Mouse (Mus musculus) embryonic facial prominence, embryonic 14.5 days (tissue): Measurements from ENCODE around the gene Hoxa13. TPM values are rescaled to one million over a fixed set of nuclear protein-coding genes. Genes with fewer than 3 reads are reported as not detected.

Experiments used
- microRNA counts: library from miRNA; unstranded; fragments of <30 nt; microRNA quantifications from one replicate; lab custom pipeline; 2017
- microRNA-seq: library from miRNA; unstranded; fragments of <30 nt; microRNA quantifications from one replicate; pipeline ENCODE4, GENCODE M21; 2016; ENCODE audit warnings: borderline number of aligned reads
- polyA plus RNA-seq: library from polyadenylated mRNA; unstranded; fragments of >200 nt; fragmentation: Nextera tagmentation; extraction: Ambion mirVana; gene quantifications from 2 replicates; pipeline ENCODE4 v1.2.1, GENCODE M21; 2014

Hoxa13 gene
- polyA plus RNA-seq, 1 experiment from 2014 or later, result not detected

MicroRNAs encoded within 50 kb of the gene (microRNA counts, 519-probe panel; counts per million panel counts)
- 2,357 counts per million, percentile 42 among the panel's probes with 10 or more counts for microRNA mmu-miR-196b (lab: Ali Mortazavi, UCI)

Small RNAs within 50 kb of the gene (microRNA-seq; reads per million reads assigned to microRNA genes)
- gene Mir196b, result 39.3 reads per million, percentile 41 among the genes with 10 or more reads in this experiment

Other genes starting within 250 kb of the Hoxa13 start
- gene Skap2, start 248.3 kb downstream of the Hoxa13 start, polyA plus RNA-seq, result 18.9 and 25.2 TPM in 2 replicates
- 1.4 and 1.7 TPM in 2 replicates for gene Hoxa1, start 102.6 kb downstream of the Hoxa13 start, polyA plus RNA-seq
- 7.2 and 11.1 TPM in 2 replicates for gene Hoxa2, start 96.0 kb downstream of the Hoxa13 start, polyA plus RNA-seq
- gene 5730596B20Rik, start 83.4 kb downstream of the Hoxa13 start, polyA plus RNA-seq, result 0.10 and 0.46 TPM in 2 replicates
- gene Hoxa4, start 69.1 kb downstream of the Hoxa13 start, polyA plus RNA-seq, result 1.1 and 1.6 TPM in 2 replicates
- gene Hoxa5, start 56.3 kb downstream of the Hoxa13 start, polyA plus RNA-seq, result 2.4 and 3.3 TPM in 2 replicates
- 0.48 TPM in 1 of 2 replicates, not detected in the other for gene Hoxa6, start 52.2 kb downstream of the Hoxa13 start, polyA plus RNA-seq
- gene Hoxa3, start 47.5 kb downstream of the Hoxa13 start, polyA plus RNA-seq, result 2.8 TPM in 2 replicates
- gene Gm28308, start 47.5 kb downstream of the Hoxa13 start, polyA plus RNA-seq, result not detected in 2 replicates
- gene Hoxa7, start 39.0 kb downstream of the Hoxa13 start, polyA plus RNA-seq, result 0.21 and 1.4 TPM in 2 replicates
- 0.33 and 2.3 TPM in 2 replicates for gene Hoxa9, start 29.8 kb downstream of the Hoxa13 start, polyA plus RNA-seq
- 1.9 TPM in 1 of 2 replicates, not detected in the other for gene Hoxa10, start 20.0 kb downstream of the Hoxa13 start, polyA plus RNA-seq
- gene Hoxa11, start 15.1 kb downstream of the Hoxa13 start, polyA plus RNA-seq, result 0.13 TPM in 1 of 2 replicates, not detected in the other
- 0.24 TPM in 1 of 2 replicates, not detected in the other for gene Evx1, start 52.6 kb upstream of the Hoxa13 start, polyA plus RNA-seq